Mouse (Mus musculus) heart, embryonic 12.5 days (tissue): ENCODE measurements at regions not wholly inside any gene's neighbourhood (a gene's known extent, or its start where the extent isn't known, plus 50 kb on each side); places are given as distances from the start of the nearest gene placed in this dataset.

Experiments used
- ATAC-seq: fragments of 200-750 bp; cut with Nextera tagmentation; 2 replicates; pipeline ENCODE4 v1.8.0; 2017; ENCODE audit warnings: moderate TSS enrichment, moderate library complexity; ENCODE audit not compliant: insufficient number of reproducible peaks, low FRiP score
- H3K27ac ChIP-seq: fragments of 300-500 bp; sonication (generic); 2 replicates; pipeline ENCODE4 v1.5.1; 2016; ENCODE audit warnings: mild to moderate bottlenecking, moderate library complexity; ENCODE audit not compliant: poor library complexity, severe bottlenecking
- H3K27me3 ChIP-seq: fragments of 300-500 bp; sonication (generic); replicated peaks from 2 replicates; pipeline ENCODE4 v1.6.1; 2016; ENCODE audit warnings: mild to moderate bottlenecking, moderate library complexity
- H3K36me3 ChIP-seq: fragments of 300-500 bp; sonication (generic); 2 replicates; pipeline ENCODE4 v1.6.1; 2016; ENCODE audit warnings: mild to moderate bottlenecking, moderate library complexity
- H3K4me1 ChIP-seq: fragments of 300-500 bp; sonication (generic); replicated peaks from 2 replicates; pipeline ENCODE4 v1.6.1; 2016; ENCODE audit warnings: mild to moderate bottlenecking
- H3K4me2 ChIP-seq: fragments of 300-500 bp; sonication (generic); 2 replicates; pipeline ENCODE4 v1.6.1; 2016; ENCODE audit warnings: mild to moderate bottlenecking, moderate library complexity
- H3K4me3 ChIP-seq: fragments of 300-500 bp; sonication (generic); 2 replicates; pipeline ENCODE4 v1.5.1; 2016; ENCODE audit warnings: mild to moderate bottlenecking
- H3K9ac ChIP-seq: fragments of 300-500 bp; sonication (generic); 2 replicates; pipeline ENCODE4 v1.6.1; 2016; ENCODE audit warnings: mild to moderate bottlenecking, moderate library complexity
- H3K9me3 ChIP-seq: fragments of 300-500 bp; sonication (generic); replicated peaks from 2 replicates; pipeline ENCODE4 v1.6.1; 2016; ENCODE audit warnings: mild to moderate bottlenecking, moderate library complexity
- WGBS: fragments of 180-500 bp; shearing (Covaris S2); methylation state at CpG from one replicate; pipeline ENCODE4 v1.1.7; 2016; 5-methylcytosine and 5-hydroxymethylcytosine counted together

DNA sequence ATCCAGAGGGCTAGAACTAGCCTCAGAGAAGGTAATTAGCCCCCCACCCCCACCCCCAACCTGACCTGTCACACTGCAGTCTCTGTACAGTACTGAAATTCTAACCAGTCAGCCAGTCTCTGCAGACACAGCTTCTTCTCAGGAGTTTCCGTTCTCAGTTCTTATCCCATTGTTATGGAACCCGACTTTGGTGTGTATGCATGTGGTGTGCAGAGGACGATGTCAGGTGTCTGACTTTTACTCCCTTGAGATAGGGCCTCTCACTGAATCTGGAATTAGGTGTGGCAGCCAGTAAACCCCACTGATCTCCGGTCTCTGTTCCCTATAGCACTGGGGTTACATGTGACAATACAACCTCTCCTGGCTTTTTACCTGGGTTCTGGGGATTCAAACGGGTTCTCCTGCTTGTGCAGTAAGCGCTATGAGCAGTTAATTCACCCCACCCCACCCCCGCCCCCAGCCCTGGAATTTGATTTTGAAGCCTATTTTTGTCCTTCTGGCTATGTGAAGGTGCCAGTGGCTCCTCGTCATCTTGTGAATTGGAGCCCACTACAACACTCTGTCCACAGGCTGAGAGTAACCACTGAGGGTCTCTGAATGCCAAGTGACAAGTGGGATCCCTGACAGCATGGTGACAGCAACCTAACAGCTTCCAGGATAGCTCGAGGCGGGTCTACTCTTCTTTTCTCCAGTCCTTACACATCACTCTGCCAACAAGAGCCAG is 429.4 kb downstream of the Fut8 start:
- H3K9me3 ChIP-seq: no peaks in the 10 kb centered on the region
- H3K9ac ChIP-seq: no peak overlapping the region
- no peaks in the 10 kb centered on the region for H3K36me3 ChIP-seq
- WGBS: 44% methylated on average over 10 of the region's 10 CpGs
- H3K4me1 ChIP-seq: peaks cover 26% of the 10 kb centered on the region
- H3K4me2 ChIP-seq: peak overlapping the region; percentile 22; the same call in 1 of the 2 replicates
- ATAC-seq: no peak
- no peak overlapping the region for H3K4me3 ChIP-seq
- H3K27me3 ChIP-seq: peaks cover 26% of the 10 kb centered on the region
- H3K27ac ChIP-seq: no peak overlapping the region

DNA sequence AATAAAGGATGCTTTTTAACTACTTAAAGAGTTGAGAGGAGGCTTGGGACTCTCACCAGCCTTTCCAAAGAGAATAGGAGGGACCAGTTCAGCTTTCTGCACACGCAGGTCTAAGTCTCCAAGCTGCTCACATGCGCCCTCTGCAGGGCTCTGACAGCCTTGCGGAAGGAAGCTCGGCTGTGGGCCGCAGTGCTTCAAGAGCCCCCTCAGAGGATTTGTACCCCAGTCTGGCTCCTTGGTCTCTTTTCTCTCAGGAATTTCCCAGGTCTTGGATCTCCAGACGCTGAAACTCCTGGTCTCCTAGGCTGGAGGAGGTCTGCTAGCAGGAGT is 429.9 kb downstream of the Fut8 start:
- H3K27ac ChIP-seq: no peak overlapping the region
- WGBS: 1% methylated on average over 6 of the region's 6 CpGs

DNA sequence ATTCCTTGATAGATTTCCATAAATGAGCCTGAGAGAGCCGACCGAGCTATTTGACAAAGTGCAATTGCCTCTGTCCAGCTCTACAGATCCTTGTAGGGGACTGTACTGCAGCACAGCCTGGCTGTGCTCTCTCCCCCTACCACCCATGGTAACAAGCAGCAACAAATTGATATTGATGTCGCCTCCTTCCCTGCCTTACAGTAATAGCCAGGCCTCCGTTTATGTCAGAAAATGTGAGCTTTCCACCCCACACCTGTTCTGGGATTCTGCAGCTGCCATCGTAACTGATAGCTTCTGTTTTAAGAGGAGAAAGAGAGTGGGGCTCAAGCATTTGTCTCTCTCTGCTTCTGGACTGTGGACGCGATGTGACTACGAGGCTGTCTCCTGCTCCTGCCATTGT is 432.6 kb downstream of the Fut8 start:
- 69% methylated on average over 8 of the region's 8 CpGs for WGBS
- Histone ChIP-seq H3K9ac (no peak overlapping the region), H3K4me2 (no peak overlapping the region), H3K27me3 (peaks cover 35% of the 10 kb centered on the region), H3K4me3 (no peak overlapping the region), H3K9me3 (no peaks in the 10 kb centered on the region), H3K27ac (no peak overlapping the region), H3K4me1 (peaks cover 16% of the 10 kb centered on the region), H3K36me3 (no peaks in the 10 kb centered on the region)
- no peak for ATAC-seq

More for the DNA sequence above, 429.9 kb downstream of the Fut8 start:
- H3K27me3 ChIP-seq: peaks cover 31% of the 10 kb centered on the region
- peak overlapping the region; percentile 22; the same call in 1 of the 2 replicates for H3K4me2 ChIP-seq
- H3K36me3 ChIP-seq: no peaks in the 10 kb centered on the region
- no peak overlapping the region for H3K4me3 ChIP-seq
- no peak overlapping the region for H3K9ac ChIP-seq
- ATAC-seq: no peak
- no peaks in the 10 kb centered on the region for H3K9me3 ChIP-seq
- peaks cover 26% of the 10 kb centered on the region for H3K4me1 ChIP-seq

DNA sequence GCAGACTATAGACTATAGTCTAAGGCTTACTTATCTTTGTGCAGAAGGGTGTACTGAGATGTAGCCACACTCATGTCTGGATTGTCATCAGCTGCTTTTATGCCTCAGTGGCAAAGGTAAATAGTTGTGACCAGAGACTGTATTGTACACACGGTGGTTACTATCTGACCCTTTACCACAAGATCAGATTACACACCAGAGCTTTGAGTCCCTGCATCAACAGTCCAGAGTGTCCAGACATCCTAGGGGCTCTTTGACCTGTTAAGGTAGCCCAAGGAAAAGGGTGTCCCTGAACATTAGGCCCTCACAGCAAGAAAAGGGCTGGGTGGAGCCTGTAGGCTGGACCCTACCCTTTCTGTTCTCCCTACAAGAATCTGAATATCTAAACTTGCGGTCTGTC is 436.4 kb downstream of the Fut8 start:
- ATAC-seq: no peak
- Histone ChIP-seq H3K27ac (no peak overlapping the region), H3K27me3 (peaks cover 40% of the 10 kb centered on the region), H3K4me3 (no peak overlapping the region), H3K4me1 (0 out of 2 replicates have a peak, but pooled peaks cover 4% of the 10 kb centered on the region), H3K4me2 (no peak overlapping the region), H3K9me3 (no peaks in the 10 kb centered on the region), H3K9ac (no peak overlapping the region), H3K36me3 (no peaks in the 10 kb centered on the region)
- WGBS: 65% methylated on average over 2 of the region's 2 CpGs

DNA sequence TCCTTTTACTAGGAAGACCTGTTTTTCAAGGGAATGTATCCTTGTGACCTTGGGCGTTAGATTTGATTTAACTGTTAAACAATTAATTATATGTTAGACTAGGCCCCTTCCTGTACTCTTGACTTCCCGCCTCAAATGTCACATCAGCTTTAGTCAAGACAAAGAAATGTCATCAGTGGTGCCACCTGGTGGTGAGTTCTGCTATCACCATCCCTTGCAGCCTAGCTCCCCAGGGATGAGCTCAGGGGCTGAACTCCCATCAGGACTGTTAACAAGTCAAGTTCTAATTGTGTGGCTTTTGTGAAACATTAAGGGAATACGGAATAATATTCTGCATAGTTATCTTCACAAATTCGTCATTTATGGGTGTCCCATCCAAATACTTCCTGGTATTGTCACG is 436.8 kb downstream of the Fut8 start:
- no peaks in the 10 kb centered on the region for H3K36me3 ChIP-seq
- no peak overlapping the region for H3K4me2 ChIP-seq
- H3K27ac ChIP-seq: no peak overlapping the region
- H3K9me3 ChIP-seq: no peaks in the 10 kb centered on the region; the same call in 1 of the 2 replicates
- 72% methylated on average over 5 of the region's 5 CpGs for WGBS
- no peak for ATAC-seq
- H3K27me3 ChIP-seq: peaks cover 40% of the 10 kb centered on the region
- H3K4me1 ChIP-seq: 0 out of 2 replicates have a peak, but pooled peaks cover 4% of the 10 kb centered on the region
- H3K9ac ChIP-seq: no peak overlapping the region
- H3K4me3 ChIP-seq: no peak overlapping the region

DNA sequence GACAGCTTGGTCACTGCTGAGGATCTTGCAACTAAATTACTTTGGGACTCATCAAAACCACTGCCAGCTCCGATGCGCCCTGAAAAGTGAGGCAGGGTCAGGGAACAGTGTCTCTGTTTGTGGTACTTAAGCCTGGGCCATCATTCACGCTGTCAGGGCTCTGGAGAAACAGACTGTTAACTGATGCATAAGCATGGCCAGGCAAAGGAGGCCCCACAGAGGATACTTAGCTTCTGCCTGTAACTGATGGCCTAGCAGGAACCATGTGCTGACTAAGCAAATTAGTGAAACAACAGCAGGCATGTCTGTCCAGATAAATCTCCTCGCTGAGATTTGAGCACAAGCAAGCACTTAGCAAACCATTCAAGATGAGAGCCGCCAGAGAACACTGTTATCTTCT is 440.1 kb downstream of the Fut8 start:
- no peak overlapping the region for H3K9ac ChIP-seq
- no peak overlapping the region for H3K27ac ChIP-seq
- H3K4me3 ChIP-seq: no peak overlapping the region
- H3K27me3 ChIP-seq: peaks cover 15% of the 10 kb centered on the region
- no peaks in the 10 kb centered on the region for H3K36me3 ChIP-seq
- WGBS: 24% methylated on average over 5 of the region's 5 CpGs
- 0 out of 2 replicates have a peak, but pooled peaks cover 4% of the 10 kb centered on the region for H3K4me1 ChIP-seq
- ATAC-seq: no peak
- H3K9me3 ChIP-seq: no peaks in the 10 kb centered on the region; the same call in 1 of the 2 replicates
- H3K4me2 ChIP-seq: no peak overlapping the region

DNA sequence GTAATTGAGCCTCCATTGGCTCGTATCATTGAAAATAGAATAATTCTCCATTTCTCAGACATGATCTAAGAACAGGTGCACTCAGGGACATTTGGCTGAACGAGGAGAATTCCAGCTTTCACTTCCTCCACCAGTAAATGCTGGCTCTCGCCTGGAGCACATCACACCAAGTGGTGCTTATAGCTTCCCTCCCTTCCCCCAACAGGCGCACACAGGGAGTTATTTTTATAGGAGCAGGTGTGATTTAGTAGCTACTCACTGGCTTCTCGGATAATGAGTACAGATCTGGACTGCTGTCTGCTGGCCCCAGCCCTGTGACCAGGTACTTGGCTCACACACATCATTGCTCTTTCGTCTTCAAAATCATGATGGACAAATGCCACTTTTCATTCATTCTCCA is 456.2 kb downstream of the Fut8 start:
- Histone ChIP-seq H3K9ac (no peak overlapping the region), H3K27ac (no peak overlapping the region), H3K27me3 (0 out of 2 replicates have a peak, but pooled peaks cover 7% of the 10 kb centered on the region), H3K9me3 (no peaks in the 10 kb centered on the region), H3K36me3 (no peaks in the 10 kb centered on the region), H3K4me2 (no peak overlapping the region), H3K4me3 (no peak overlapping the region), H3K4me1 (peaks cover 16% of the 10 kb centered on the region; the same call in 1 of the 2 replicates)
- 58% methylated on average over 6 of the region's 6 CpGs for WGBS
- no peak for ATAC-seq

DNA sequence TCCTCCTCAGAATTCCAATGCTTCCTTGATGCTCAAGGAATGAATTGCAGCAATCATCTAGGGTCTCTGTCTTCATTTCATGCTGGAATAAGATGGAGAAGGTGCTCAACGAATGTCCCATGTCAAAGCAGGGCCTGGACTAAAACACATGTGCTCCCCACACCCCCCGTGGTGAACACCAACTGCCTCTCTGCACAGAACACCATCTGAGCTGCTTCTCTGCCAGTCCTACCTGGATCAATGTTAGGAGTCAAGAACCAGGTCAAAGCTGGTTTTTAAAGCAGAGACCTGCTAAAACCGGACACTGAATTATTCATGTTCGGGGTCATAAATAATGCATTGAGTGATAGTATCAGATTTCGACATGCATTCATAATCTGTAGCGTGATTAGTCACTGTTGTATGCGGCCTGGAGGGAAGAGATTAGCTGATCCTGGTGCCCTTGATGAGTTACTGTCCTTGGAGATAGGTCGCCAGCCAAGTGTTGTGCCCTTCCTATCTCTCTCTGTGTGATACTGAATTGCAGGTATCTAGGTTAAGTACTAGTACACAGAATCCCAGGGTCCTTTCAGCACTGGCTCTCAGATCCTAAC is 458.2 kb downstream of the Fut8 start:
- 71% methylated on average over 8 of the region's 8 CpGs for WGBS

DNA sequence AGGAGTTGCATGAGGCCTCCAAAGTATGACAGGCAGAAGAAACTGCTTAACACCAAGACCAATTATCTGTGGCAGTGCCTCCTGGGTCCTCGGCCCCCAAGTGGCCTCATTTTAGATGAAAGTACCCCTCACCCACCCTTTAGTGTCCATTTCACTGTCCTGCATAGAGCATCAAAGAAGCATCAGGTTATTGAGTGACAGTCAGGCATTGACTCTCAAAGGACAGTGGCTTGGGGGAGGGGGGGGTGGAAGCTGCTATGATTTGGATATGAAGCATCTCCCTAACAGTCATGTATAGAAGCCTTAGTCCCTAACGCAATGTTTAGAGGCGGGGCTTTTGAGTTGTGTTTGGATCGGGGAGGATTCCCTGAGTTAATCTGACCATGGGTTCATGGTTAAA is 458.7 kb downstream of the Fut8 start:
- peaks cover 19% of the 10 kb centered on the region; the same call in 1 of the 2 replicates for H3K4me1 ChIP-seq
- WGBS: 80% methylated on average over 4 of the region's 4 CpGs
- H3K4me2 ChIP-seq: no peak overlapping the region
- ATAC-seq: no peak
- H3K4me3 ChIP-seq: no peak overlapping the region
- H3K27ac ChIP-seq: no peak overlapping the region
- H3K27me3 ChIP-seq: 0 out of 2 replicates have a peak, but pooled peaks cover 7% of the 10 kb centered on the region
- no peaks in the 10 kb centered on the region for H3K9me3 ChIP-seq
- no peaks in the 10 kb centered on the region for H3K36me3 ChIP-seq
- no peak overlapping the region for H3K9ac ChIP-seq

More for the DNA sequence above, 458.2 kb downstream of the Fut8 start:
- no peak for ATAC-seq
- no peaks in the 10 kb centered on the region for H3K36me3 ChIP-seq
- H3K27ac ChIP-seq: no peak overlapping the region
- 0 out of 2 replicates have a peak, but pooled peaks cover 7% of the 10 kb centered on the region for H3K27me3 ChIP-seq
- H3K4me3 ChIP-seq: no peak overlapping the region
- H3K9me3 ChIP-seq: no peaks in the 10 kb centered on the region
- H3K9ac ChIP-seq: no peak overlapping the region
- H3K4me2 ChIP-seq: no peak overlapping the region
- H3K4me1 ChIP-seq: peaks cover 19% of the 10 kb centered on the region; the same call in 1 of the 2 replicates

DNA sequence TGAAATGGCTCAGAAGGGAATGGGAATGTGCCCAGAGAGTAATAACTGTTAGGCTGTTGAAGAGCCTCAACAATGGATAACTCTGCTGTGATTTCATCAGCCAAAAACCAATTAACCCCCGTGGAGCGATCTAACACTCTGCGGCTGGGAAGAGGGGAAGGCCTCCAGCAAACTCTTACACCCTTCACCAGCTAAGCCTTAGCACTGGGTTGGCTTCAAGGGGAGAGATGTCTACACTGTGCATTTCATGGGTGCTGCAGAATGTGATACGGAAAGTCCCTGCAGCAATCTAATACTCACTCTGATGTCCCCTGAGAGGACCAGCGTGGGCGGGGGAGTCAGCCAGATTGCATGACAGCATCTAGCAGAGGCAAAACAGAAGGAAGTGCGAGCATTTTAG is 460.2 kb downstream of the Fut8 start:
- Histone ChIP-seq H3K27me3 (0 out of 2 replicates have a peak, but pooled peaks cover 7% of the 10 kb centered on the region), H3K9me3 (no peaks in the 10 kb centered on the region), H3K36me3 (no peaks in the 10 kb centered on the region), H3K27ac (no peak overlapping the region), H3K4me2 (no peak overlapping the region), H3K4me3 (no peak overlapping the region), H3K4me1 (peaks cover 15% of the 10 kb centered on the region; the same call in 1 of the 2 replicates), H3K9ac (no peak overlapping the region)
- ATAC-seq: no peak
- WGBS: 65% methylated on average over 7 of the region's 7 CpGs

DNA sequence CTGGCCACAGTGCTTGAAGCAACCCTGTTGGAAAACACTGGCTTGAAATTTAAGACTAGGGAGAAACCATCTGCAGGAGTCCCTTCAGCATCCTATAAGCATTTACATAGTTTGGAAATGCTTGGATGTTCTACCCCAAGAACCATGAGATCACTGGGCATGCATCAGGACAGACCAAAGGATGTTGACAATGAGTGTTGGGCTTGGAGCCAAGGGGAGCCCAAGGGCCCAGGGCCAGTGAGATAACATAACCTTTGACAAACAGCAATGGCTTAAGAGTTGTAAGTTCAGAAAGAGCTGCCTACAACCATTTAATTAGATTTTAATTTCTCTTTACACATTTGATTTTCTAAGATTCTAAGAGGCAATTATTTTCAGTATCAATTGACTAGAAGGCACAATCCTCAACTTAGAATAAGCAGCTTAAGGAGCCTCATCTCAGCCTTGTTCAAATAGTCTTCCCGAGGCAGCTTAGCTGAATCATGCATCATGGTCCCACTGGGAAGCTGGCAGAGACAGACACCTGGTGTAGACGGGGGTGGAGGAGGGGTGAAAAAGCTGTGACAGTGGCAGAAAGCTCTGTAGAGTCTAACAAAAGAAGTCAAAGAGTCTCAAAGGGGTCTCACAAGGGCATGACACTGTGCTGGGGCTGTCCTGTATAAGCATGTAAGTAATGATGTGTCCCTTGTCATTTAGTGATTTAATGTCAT is 462.1 kb downstream of the Fut8 start:
- Histone ChIP-seq H3K27ac (no peak overlapping the region), H3K9me3 (no peaks in the 10 kb centered on the region), H3K4me3 (no peak overlapping the region), H3K27me3 (0 out of 2 replicates have a peak, but pooled peaks cover 7% of the 10 kb centered on the region), H3K36me3 (no peaks in the 10 kb centered on the region), H3K4me2 (no peak overlapping the region), H3K9ac (no peak overlapping the region), H3K4me1 (0 out of 2 replicates have a peak, but pooled peaks cover 2% of the 10 kb centered on the region)
- WGBS: 41% methylated on average over 2 of the region's 2 CpGs
- no peak for ATAC-seq
